Mouse (Mus musculus) MEL (cell line): ENCODE measurements at regions not wholly inside any gene's neighbourhood (a gene's known extent, or its start where the extent isn't known, plus 50 kb on each side); places are given as distances from the start of the nearest gene placed in this dataset.

Source experiments
- DNase-seq: peaks from one replicate; pipeline ENCODE4 v3.0.0; 2011; ENCODE audit warnings: low read depth, low spot score
- H3K27ac ChIP-seq: 2 replicates; pipeline ENCODE4 v1.5.1; 2012; ENCODE audit warnings: low read depth, mild to moderate bottlenecking, control low read depth, low read length, moderate library complexity; ENCODE audit not compliant: control insufficient read depth
- H3K27me3 ChIP-seq, 2 experiments: fragments of 150-350 bp in 1 of 2; sonication (generic) in 1 of 2; 2 replicates each; pipeline ENCODE4 v1.6.1; 2012; ENCODE audit warnings: low read length in 2 of 2, mild to moderate bottlenecking in 2 of 2, improper control_type of control experiment in 1 of 2, moderate library complexity in 1 of 2; ENCODE audit not compliant: insufficient read depth in 2 of 2, control insufficient read depth in 1 of 2
- H3K36me3 ChIP-seq, 2 experiments: 2 replicates each; pipeline ENCODE4 v1.6.1; 2012 to 2014; ENCODE audit warnings: low read length in 2 of 2, improper control_type of control experiment in 1 of 2, inconsistent platforms in 1 of 2, mild to moderate bottlenecking in 1 of 2; ENCODE audit not compliant: insufficient read depth in 2 of 2, control insufficient read depth in 1 of 2
- H3K4me1 ChIP-seq, 2 experiments: fragments of 150-350 bp in 1 of 2; sonication (generic) in 1 of 2; 2 replicates each; pipeline ENCODE4 v1.6.1; 2012; ENCODE audit warnings: low read length in 2 of 2, improper control_type of control experiment in 1 of 2, mild to moderate bottlenecking in 1 of 2; ENCODE audit not compliant: insufficient read depth in 2 of 2, control insufficient read depth in 1 of 2
- H3K4me3 ChIP-seq, 2 experiments: fragments of 150-350 bp in 1 of 2; sonication (generic) in 1 of 2; 2 replicates each; pipeline ENCODE4 v1.5.1; 2012; ENCODE audit warnings: low read depth in 2 of 2, low read length in 2 of 2, mild to moderate bottlenecking in 2 of 2, moderate library complexity in 2 of 2, control low read depth in 1 of 2, improper control_type of control experiment in 1 of 2; ENCODE audit not compliant: control insufficient read depth in 1 of 2, insufficient read depth in 1 of 2
- H3K79me2 ChIP-seq: 2 replicates; pipeline ENCODE4 v1.6.1; 2012; ENCODE audit warnings: mild to moderate bottlenecking, low read length, moderate library complexity; ENCODE audit not compliant: control insufficient read depth, poor library complexity, insufficient read depth
- H3K9ac ChIP-seq: 2 replicates; pipeline ENCODE4 v1.6.1; 2012; ENCODE audit warnings: low read depth, mild to moderate bottlenecking, control low read depth, low read length, moderate library complexity; ENCODE audit not compliant: control insufficient read depth, poor library complexity, severe bottlenecking
- H3K9me3 ChIP-seq: fragments of 150-350 bp; sonication (generic); replicated peaks from 2 replicates; pipeline ENCODE4 v1.6.1; 2012; ENCODE audit warnings: mild to moderate bottlenecking, low read length, improper control_type of control experiment, moderate library complexity; ENCODE audit not compliant: insufficient read depth
- CHD2 ChIP-seq: IDR thresholded peaks from 2 replicates; pipeline ENCODE4 v1.6.1; 2011; ENCODE audit warnings: low read length, improper control_type of control experiment
- E2F4 ChIP-seq: IDR thresholded peaks from 2 replicates; pipeline ENCODE4 v1.6.1; 2011; ENCODE audit warnings: low read depth, low read length, improper control_type of control experiment, borderline replicate concordance
- EP300 ChIP-seq, 2 experiments: IDR thresholded peaks; 2 replicates each; pipeline ENCODE4 v1.6.1; 2011; ENCODE audit warnings: improper control_type of control experiment in 2 of 2, low read length in 2 of 2, low read depth in 1 of 2, mild to moderate bottlenecking in 1 of 2
- ETS1 ChIP-seq: IDR thresholded peaks from 2 replicates; pipeline ENCODE4 v1.6.1; 2012; ENCODE audit warnings: low read depth, mild to moderate bottlenecking, inconsistent platforms, low read length, improper control_type of control experiment, moderate library complexity
- GATA1 ChIP-seq: IDR thresholded peaks from 2 replicates; pipeline ENCODE4 v1.6.1; 2011; ENCODE audit warnings: low read depth, low read length, improper control_type of control experiment
- JUND ChIP-seq: IDR thresholded peaks from 2 replicates; pipeline ENCODE4 v1.6.1; 2011; ENCODE audit warnings: low read depth, mild to moderate bottlenecking, improper control_type of control experiment, low read length
- KAT2A ChIP-seq: conservative IDR thresholded peaks from 2 replicates; pipeline ENCODE4 v1.6.1; 2012; ENCODE audit warnings: low read depth, low read length, improper control_type of control experiment, inconsistent platforms
- MAFK ChIP-seq: IDR thresholded peaks from 2 replicates; pipeline ENCODE4 v1.6.1; 2011; ENCODE audit warnings: low read depth, mild to moderate bottlenecking, low read length, improper control_type of control experiment, borderline replicate concordance
- MAX ChIP-seq: IDR thresholded peaks from 2 replicates; pipeline ENCODE4 v1.6.1; 2011; ENCODE audit warnings: low read length, improper control_type of control experiment
- MEF2A ChIP-seq: IDR thresholded peaks from 2 replicates; pipeline ENCODE4 v1.6.1; 2014; ENCODE audit warnings: low read depth, mild to moderate bottlenecking, inconsistent platforms, low read length, improper control_type of control experiment; ENCODE audit not compliant: poor library complexity, insufficient replicate concordance, severe bottlenecking; ENCODE audit errors: extremely low read depth
- MXI1 ChIP-seq: IDR thresholded peaks from 2 replicates; pipeline ENCODE4 v1.6.1; 2011; ENCODE audit warnings: mild to moderate bottlenecking, low read depth, low read length, improper control_type of control experiment
- MYB ChIP-seq: IDR thresholded peaks from 2 replicates; pipeline ENCODE4 v1.6.1; 2011; ENCODE audit warnings: mild to moderate bottlenecking, low read depth, low read length, improper control_type of control experiment
- NRF1 ChIP-seq: IDR thresholded peaks from 2 replicates; pipeline ENCODE4 v1.6.1; 2014; ENCODE audit warnings: low read depth, mild to moderate bottlenecking, inconsistent platforms, low read length, improper control_type of control experiment, moderate library complexity; ENCODE audit not compliant: poor library complexity, insufficient read depth, severe bottlenecking
- POLR2AphosphoS2 ChIP-seq: IDR thresholded peaks from 2 replicates; pipeline ENCODE4 v1.6.1; 2011; ENCODE audit warnings: low read length, improper control_type of control experiment
- RAD21 ChIP-seq: IDR thresholded peaks from 2 replicates; pipeline ENCODE4 v1.6.1; 2011; ENCODE audit warnings: mild to moderate bottlenecking, low read depth, low read length, improper control_type of control experiment
- RCOR1 ChIP-seq: IDR thresholded peaks from 2 replicates; pipeline ENCODE4 v1.6.1; 2012; ENCODE audit warnings: low read depth, mild to moderate bottlenecking, inconsistent platforms, low read length, improper control_type of control experiment
- SIN3A ChIP-seq: IDR thresholded peaks from 2 replicates; pipeline ENCODE4 v1.6.1; 2012; ENCODE audit warnings: low read length, improper control_type of control experiment, inconsistent platforms
- SMC3 ChIP-seq: IDR thresholded peaks from 2 replicates; pipeline ENCODE4 v1.6.1; 2011; ENCODE audit warnings: low read depth, low read length, improper control_type of control experiment
- TAL1 ChIP-seq: IDR thresholded peaks from 2 replicates; pipeline ENCODE4 v1.6.1; 2012; ENCODE audit warnings: mild to moderate bottlenecking, inconsistent platforms, low read length, moderate library complexity, mixed read lengths
- TBP ChIP-seq: IDR thresholded peaks from 2 replicates; pipeline ENCODE4 v1.8.0; 2011; ENCODE audit warnings: low read depth, low read length, improper control_type of control experiment
- UBTF ChIP-seq: IDR thresholded peaks from 2 replicates; pipeline ENCODE4 v1.6.1; 2012; ENCODE audit warnings: low read depth, mild to moderate bottlenecking, inconsistent platforms, low read length, improper control_type of control experiment, moderate library complexity, borderline replicate concordance; ENCODE audit not compliant: insufficient read depth
- USF1 ChIP-seq: IDR thresholded peaks from 2 replicates; pipeline ENCODE4 v1.6.1; 2014; ENCODE audit warnings: low read depth, mild to moderate bottlenecking, inconsistent platforms, low read length, improper control_type of control experiment, moderate library complexity
- ZC3H11A ChIP-seq: IDR thresholded peaks from 2 replicates; pipeline ENCODE4 v1.6.1; 2012; ENCODE audit warnings: low read depth, mild to moderate bottlenecking, inconsistent platforms, low read length, improper control_type of control experiment
- ZKSCAN1 ChIP-seq: IDR thresholded peaks from 2 replicates; pipeline ENCODE4 v1.6.1; 2012; ENCODE audit warnings: low read depth, mild to moderate bottlenecking, inconsistent platforms, low read length, improper control_type of control experiment, moderate library complexity
- ZNF384 ChIP-seq: IDR thresholded peaks from 2 replicates; pipeline ENCODE4 v1.6.1; 2012; ENCODE audit warnings: low read depth, mild to moderate bottlenecking, inconsistent platforms, low read length, improper control_type of control experiment

DNA sequence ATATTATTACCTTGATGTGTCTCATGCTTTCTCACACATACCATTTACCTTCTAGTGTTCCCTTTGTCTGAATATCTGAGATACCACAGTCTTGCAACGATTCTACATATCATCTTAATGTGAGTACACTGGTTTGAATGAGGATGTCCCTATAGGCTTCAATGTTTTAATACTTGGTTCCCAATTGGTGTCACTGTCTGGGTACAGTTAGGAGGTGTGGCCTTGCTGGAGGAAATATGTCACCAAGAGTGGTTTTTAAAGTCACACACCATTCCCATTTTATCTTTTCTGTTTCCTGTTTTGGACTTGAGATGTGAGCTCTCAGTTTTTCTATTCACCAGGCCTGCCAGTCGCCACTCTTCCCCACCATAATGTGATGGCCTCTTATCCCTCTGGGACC, 69.8 kb upstream of the Armcx2 start:
- TF ChIP-seq SIN3A (no peak), JUND (no peak), MAX (peak; percentile 53; the same call in 1 of the 2 replicates), TAL1 (no peak), ETS1 (0 out of 2 replicates have a peak, but pooled peaks have one; percentile 24), EP300 (IDR thresholded peaks at IDR 0.05; ENCODE audit: low read depth in 1 of 2, low read length in 2 of 2) (peak in 1 of 2 experiments; percentile 36; a peak in 1 of 4 replicates), KAT2A (no peak), RCOR1 (no peak), UBTF (no peak), ZNF384 (no peak), E2F4 (no peak), ZC3H11A (0 out of 2 replicates have a peak, but pooled peaks have one; percentile 15), MXI1 (no peak)
- Histone ChIP-seq H3K27me3 (peaks cover 5 to 14% of the 10 kb centered on the region in 2 experiments), H3K4me1 (peaks cover 6 to 10% of the 10 kb centered on the region in 2 experiments; a peak in 3 of 4 replicates)

GRCm38 (mm10) chrX:134874696-134875095, 65.7 kb upstream of the Armcx2 start:
- peaks cover 0 to 4% of the 10 kb centered on the region in 2 experiments; a peak in 2 of 4 replicates for H3K36me3 ChIP-seq
- H3K27ac ChIP-seq: no peak overlapping the region
- H3K4me3 ChIP-seq: no peak overlapping the region
- DNase-seq: no peak
- no peaks in the 10 kb centered on the region for H3K9me3 ChIP-seq
- peaks cover 4 to 5% of the 10 kb centered on the region in 2 experiments; a peak in 3 of 4 replicates for H3K4me1 ChIP-seq
- no peak for TF ChIP-seq NRF1
- no peak for TF ChIP-seq RAD21
- no peak for TF ChIP-seq ZKSCAN1
- TF ChIP-seq MYB: no peak
- no peak for TF ChIP-seq KAT2A
- TF ChIP-seq MEF2A: no peak
- no peak for TF ChIP-seq MXI1
- TF ChIP-seq CHD2: no peak
- no peak for TF ChIP-seq EP300 (IDR thresholded peaks at IDR 0.05; ENCODE audit: low read depth in 1 of 2, low read length in 2 of 2)
- TF ChIP-seq GATA1: no peak
- TF ChIP-seq ZC3H11A: no peak
- TF ChIP-seq USF1: no peak
- TF ChIP-seq SMC3: no peak
- no peak for TF ChIP-seq POLR2AphosphoS2
- TF ChIP-seq TBP: no peak
- TF ChIP-seq MAFK: no peak
- peaks cover 13 to 24% of the 10 kb centered on the region in 2 experiments for H3K27me3 ChIP-seq
- H3K9ac ChIP-seq: no peak overlapping the region
- H3K79me2 ChIP-seq: no peaks in the 10 kb centered on the region

More for the DNA sequence above, 69.8 kb upstream of the Armcx2 start:
- Histone ChIP-seq H3K4me3 (no peak overlapping the region), H3K9me3 (no peaks in the 10 kb centered on the region), H3K9ac (no peak overlapping the region), H3K27ac (no peak overlapping the region), H3K36me3 (peaks cover 0 to 7% of the 10 kb centered on the region in 2 experiments; a peak in 2 of 4 replicates), H3K79me2 (no peaks in the 10 kb centered on the region)
- DNase-seq: peak; percentile 49
